Mouse (Mus musculus) spleen, adult 2 months (tissue): ENCODE data around the gene Nfib.

ENCODE experiments used
- CTCF ChIP-seq: fragments of 200-500 bp; IDR thresholded peaks from 2 replicates; pipeline ENCODE4 v1.5.1; 2011; ENCODE audit warnings: mild to moderate bottlenecking, inconsistent platforms; ENCODE audit not compliant: insufficient read depth, insufficient read length, insufficient replicate concordance; ENCODE audit errors: extremely low read depth
- POLR2A ChIP-seq: fragments of 200-500 bp; IDR thresholded peaks from 2 replicates; pipeline ENCODE4 v1.6.1; 2011; ENCODE audit warnings: low read depth, low read length, inconsistent platforms

- TF ChIP-seq POLR2A (no peak), CTCF (no peak)
Observed at GRCm38 (mm10) chr4:82500578-82501098, 204.9 kb downstream of the Nfib start.
